Mouse (Mus musculus): ENCODE measurements around the gene Kcnj13. TPM values are rescaled to one million over a fixed set of nuclear protein-coding genes. Genes with fewer than 3 reads are reported as not detected.
A peak's percentile ranks its signal among the peaks of the same experiment; 100 is the strongest.

Kcnj13 gene
- 8.1 and 8.8 TPM in 2 replicates for polyA plus RNA-seq (2014; fragmentation: Nextera tagmentation; extraction: Ambion mirVana)

GRCm38 (mm10) chr1:87394594-87394993, at the start of gene Kcnj13:
Gene Kcnj13 (minus strand): TSS chr1:87394729.
- Histone ChIP-seq H3K9ac (ENCODE audit: low read depth, low read length) (no peak within 1 kb of the TSS), H3K27ac (ENCODE audit: low read depth, low read length) (no peak within 1 kb of the TSS), H3K27me3 (ENCODE audit: control insufficient read depth, insufficient read depth, low read length) (no peaks in the 10 kb centered on the region), H3K4me3 (ENCODE audit: low read depth, low read length) (no peak within 1 kb of the TSS), H3K36me3 (ENCODE audit: control insufficient read depth, insufficient read depth, low read length) (no peaks in the 10 kb centered on the region), H3K4me1 (replicated peaks; ENCODE audit: control insufficient read depth, insufficient read depth, low read length) (no peaks in the 10 kb centered on the region), H3K4me2 (replicated peaks; ENCODE audit: low read depth, low read length) (no peak within 1 kb of the TSS), H3K9me3 (ENCODE audit: control insufficient read depth, low read length) (no peaks in the 10 kb centered on the region)
- ATAC-seq (ENCODE audit: low FRiP score) (no peak), DNase-seq (ENCODE audit: low spot score) (peak; percentile 4)
- WGBS: 50% methylated on average over 6 of the region's 6 CpGs

- DNase-seq (ENCODE audit: low spot score) (no peak), ATAC-seq (ENCODE audit: low FRiP score) (no peak)
- 89% methylated on average over 6 of the region's 6 CpGs for WGBS
These were observed 42.1 kb upstream of the Kcnj13 start for GRCm38 (mm10) chr1:87436583-87436982.

GRCm38 (mm10) chr1:87435125-87435524, 40.6 kb upstream of the Kcnj13 start:
- 93% methylated on average over 2 of the region's 2 CpGs for WGBS
- peaks cover 7% of the 10 kb centered on the region; the same call in 1 of the 2 replicates for H3K36me3 ChIP-seq (ENCODE audit: control insufficient read depth, insufficient read depth, low read length)

More at GRCm38 (mm10) chr1:87436583-87436982, 42.1 kb upstream of the Kcnj13 start:
- H3K27me3 ChIP-seq (ENCODE audit: control insufficient read depth, insufficient read depth, low read length): no peaks in the 10 kb centered on the region
- no peak overlapping the region for H3K4me2 ChIP-seq (replicated peaks; ENCODE audit: low read depth, low read length)
- no peak overlapping the region for H3K27ac ChIP-seq (ENCODE audit: low read depth, low read length)
- peaks cover 9% of the 10 kb centered on the region; the same call in 1 of the 2 replicates for H3K36me3 ChIP-seq (ENCODE audit: control insufficient read depth, insufficient read depth, low read length)
- H3K4me3 ChIP-seq (ENCODE audit: low read depth, low read length): no peak overlapping the region
- no peaks in the 10 kb centered on the region for H3K4me1 ChIP-seq (replicated peaks; ENCODE audit: control insufficient read depth, insufficient read depth, low read length)
- no peak overlapping the region for H3K9ac ChIP-seq (ENCODE audit: low read depth, low read length)
- H3K9me3 ChIP-seq (ENCODE audit: control insufficient read depth, low read length): no peaks in the 10 kb centered on the region

GRCm38 (mm10) chr1:87418733-87419132, 24.2 kb upstream of the Kcnj13 start:
- Histone ChIP-seq H3K4me2 (replicated peaks; ENCODE audit: low read depth, low read length) (no peak overlapping the region), H3K9me3 (ENCODE audit: control insufficient read depth, low read length) (no peaks in the 10 kb centered on the region), H3K4me1 (replicated peaks; ENCODE audit: control insufficient read depth, insufficient read depth, low read length) (no peaks in the 10 kb centered on the region), H3K4me3 (ENCODE audit: low read depth, low read length) (no peak overlapping the region), H3K27me3 (ENCODE audit: control insufficient read depth, insufficient read depth, low read length) (no peaks in the 10 kb centered on the region), H3K27ac (ENCODE audit: low read depth, low read length) (no peak overlapping the region), H3K36me3 (ENCODE audit: control insufficient read depth, insufficient read depth, low read length) (no peaks in the 10 kb centered on the region), H3K9ac (ENCODE audit: low read depth, low read length) (no peak overlapping the region)
- DNase-seq (ENCODE audit: low spot score) (peak; percentile 62), ATAC-seq (ENCODE audit: low FRiP score) (no peak)
- 88% methylated on average over 4 of the region's 4 CpGs for WGBS

More at GRCm38 (mm10) chr1:87435125-87435524, 40.6 kb upstream of the Kcnj13 start:
- Histone ChIP-seq H3K4me3 (ENCODE audit: low read depth, low read length) (no peak overlapping the region), H3K27me3 (ENCODE audit: control insufficient read depth, insufficient read depth, low read length) (no peaks in the 10 kb centered on the region), H3K4me1 (replicated peaks; ENCODE audit: control insufficient read depth, insufficient read depth, low read length) (no peaks in the 10 kb centered on the region), H3K9me3 (ENCODE audit: control insufficient read depth, low read length) (no peaks in the 10 kb centered on the region), H3K4me2 (replicated peaks; ENCODE audit: low read depth, low read length) (no peak overlapping the region), H3K27ac (ENCODE audit: low read depth, low read length) (no peak overlapping the region), H3K9ac (ENCODE audit: low read depth, low read length) (no peak overlapping the region)
- DNase-seq (ENCODE audit: low spot score) (no peak), ATAC-seq (ENCODE audit: low FRiP score) (no peak)

GRCm38 (mm10) chr1:87409380-87409779, 14.9 kb upstream of the Kcnj13 start:
- Histone ChIP-seq H3K4me1 (replicated peaks; ENCODE audit: control insufficient read depth, insufficient read depth, low read length) (no peaks in the 10 kb centered on the region), H3K36me3 (ENCODE audit: control insufficient read depth, insufficient read depth, low read length) (peaks cover 3% of the 10 kb centered on the region; the same call in 1 of the 2 replicates), H3K9ac (ENCODE audit: low read depth, low read length) (no peak overlapping the region), H3K4me2 (replicated peaks; ENCODE audit: low read depth, low read length) (no peak overlapping the region), H3K9me3 (ENCODE audit: control insufficient read depth, low read length) (no peaks in the 10 kb centered on the region), H3K27ac (ENCODE audit: low read depth, low read length) (no peak overlapping the region), H3K4me3 (ENCODE audit: low read depth, low read length) (no peak overlapping the region), H3K27me3 (ENCODE audit: control insufficient read depth, insufficient read depth, low read length) (no peaks in the 10 kb centered on the region)
- 89% methylated on average over 4 of the region's 4 CpGs for WGBS
- ATAC-seq (ENCODE audit: low FRiP score) (no peak), DNase-seq (ENCODE audit: low spot score) (no peak)

GRCm38 (mm10) chr1:87406012-87406411, 11.5 kb upstream of the Kcnj13 start:
- H3K27me3 ChIP-seq (ENCODE audit: control insufficient read depth, insufficient read depth, low read length): no peaks in the 10 kb centered on the region
- no peak overlapping the region for H3K9ac ChIP-seq (ENCODE audit: low read depth, low read length)
- H3K9me3 ChIP-seq (ENCODE audit: control insufficient read depth, low read length): no peaks in the 10 kb centered on the region
- no peak overlapping the region for H3K4me2 ChIP-seq (replicated peaks; ENCODE audit: low read depth, low read length)
- no peak overlapping the region for H3K4me3 ChIP-seq (ENCODE audit: low read depth, low read length)
- ATAC-seq (ENCODE audit: low FRiP score) (no peak), DNase-seq (ENCODE audit: low spot score) (no peak)
- peaks cover 6% of the 10 kb centered on the region; the same call in 1 of the 2 replicates for H3K36me3 ChIP-seq (ENCODE audit: control insufficient read depth, insufficient read depth, low read length)
- no peaks in the 10 kb centered on the region for H3K4me1 ChIP-seq (replicated peaks; ENCODE audit: control insufficient read depth, insufficient read depth, low read length)
- no peak overlapping the region for H3K27ac ChIP-seq (ENCODE audit: low read depth, low read length)

- peaks cover 6% of the 10 kb centered on the region; the same call in 1 of the 2 replicates for H3K36me3 ChIP-seq (ENCODE audit: control insufficient read depth, insufficient read depth, low read length)
These were observed 10.2 kb upstream of the Kcnj13 start for GRCm38 (mm10) chr1:87404710-87405109.

GRCm38 (mm10) chr1:87396923-87397586, 2.5 kb upstream of the Kcnj13 start:
- Histone ChIP-seq H3K9me3 (ENCODE audit: control insufficient read depth, low read length) (no peaks in the 10 kb centered on the region), H3K27me3 (ENCODE audit: control insufficient read depth, insufficient read depth, low read length) (no peaks in the 10 kb centered on the region), H3K27ac (ENCODE audit: low read depth, low read length) (no peak overlapping the region), H3K36me3 (ENCODE audit: control insufficient read depth, insufficient read depth, low read length) (no peaks in the 10 kb centered on the region), H3K4me2 (replicated peaks; ENCODE audit: low read depth, low read length) (no peak overlapping the region), H3K4me1 (replicated peaks; ENCODE audit: control insufficient read depth, insufficient read depth, low read length) (no peaks in the 10 kb centered on the region), H3K4me3 (ENCODE audit: low read depth, low read length) (no peak overlapping the region), H3K9ac (ENCODE audit: low read depth, low read length) (no peak overlapping the region)
- WGBS: 89% methylated on average over 7 of the region's 7 CpGs
- ATAC-seq (ENCODE audit: low FRiP score): no peak
- no peak for DNase-seq (ENCODE audit: low spot score)

More at GRCm38 (mm10) chr1:87404710-87405109, 10.2 kb upstream of the Kcnj13 start:
- no peaks in the 10 kb centered on the region for H3K9me3 ChIP-seq (ENCODE audit: control insufficient read depth, low read length)
- no peaks in the 10 kb centered on the region for H3K27me3 ChIP-seq (ENCODE audit: control insufficient read depth, insufficient read depth, low read length)
- H3K4me2 ChIP-seq (replicated peaks; ENCODE audit: low read depth, low read length): no peak overlapping the region
- H3K27ac ChIP-seq (ENCODE audit: low read depth, low read length): no peak overlapping the region
- WGBS: 91% methylated on average over 1 of the region's 1 CpGs
- no peak overlapping the region for H3K9ac ChIP-seq (ENCODE audit: low read depth, low read length)
- no peaks in the 10 kb centered on the region for H3K4me1 ChIP-seq (replicated peaks; ENCODE audit: control insufficient read depth, insufficient read depth, low read length)
- DNase-seq (ENCODE audit: low spot score) (no peak), ATAC-seq (ENCODE audit: low FRiP score) (no peak)
- H3K4me3 ChIP-seq (ENCODE audit: low read depth, low read length): no peak overlapping the region
